Mouse (Mus musculus) intestine, embryonic 14.5 days (tissue): ENCODE results near the gene Lins1. TPM values are rescaled to one million over a fixed set of nuclear protein-coding genes. Genes with fewer than 3 reads are reported as not detected.
A peak's percentile ranks its signal among the peaks of the same experiment; 100 is the strongest.

Source experiments
- ATAC-seq: fragments of 200-750 bp; cut with Nextera tagmentation; replicated peaks from 2 replicates; pipeline ENCODE4 v1.8.0; 2017; ENCODE audit warnings: low read depth, moderate number of reproducible peaks, moderate TSS enrichment, moderate library complexity; ENCODE audit not compliant: low FRiP score, low TSS enrichment
- DNase-seq: peaks from one replicate; pipeline ENCODE4 v3.0.0-alpha.2; 2018; ENCODE audit warnings: low spot score
- H3K27ac ChIP-seq: fragments of 300-500 bp; sonication (generic); 2 replicates; pipeline ENCODE4 v1.5.1; 2014; ENCODE audit warnings: low read depth, mild to moderate bottlenecking, control low read depth
- H3K27me3 ChIP-seq: fragments of 300-500 bp; sonication (generic); replicated peaks from 2 replicates; pipeline ENCODE4 v1.6.1; 2014; ENCODE audit warnings: low read length, control low read depth; ENCODE audit not compliant: control insufficient read depth, insufficient read depth
- H3K36me3 ChIP-seq: fragments of 300-500 bp; sonication (generic); 2 replicates; pipeline ENCODE4 v1.6.1; 2014; ENCODE audit warnings: low read length, control low read depth; ENCODE audit not compliant: control insufficient read depth, insufficient read depth
- H3K4me1 ChIP-seq: fragments of 300-500 bp; sonication (generic); replicated peaks from 2 replicates; pipeline ENCODE4 v1.6.1; 2014; ENCODE audit warnings: low read length, control low read depth, mixed read lengths; ENCODE audit not compliant: control insufficient read depth, insufficient read depth
- H3K4me2 ChIP-seq: fragments of 300-500 bp; sonication (generic); 2 replicates; pipeline ENCODE4 v1.6.1; 2014; ENCODE audit warnings: low read length
- H3K4me3 ChIP-seq: fragments of 300-500 bp; sonication (generic); 2 replicates; pipeline ENCODE4 v1.5.1; 2014; ENCODE audit warnings: low read depth, low read length, control low read depth, mixed read lengths
- H3K9ac ChIP-seq: fragments of 300-500 bp; sonication (generic); 2 replicates; pipeline ENCODE4 v1.6.1; 2014; ENCODE audit warnings: mild to moderate bottlenecking, low read length
- H3K9me3 ChIP-seq: fragments of 300-500 bp; sonication (generic); 2 replicates; pipeline ENCODE4 v1.6.1; 2016; ENCODE audit warnings: low read length, control low read depth; ENCODE audit not compliant: control insufficient read depth
- WGBS: fragments of 180-500 bp; shearing (Covaris S2); extraction: QIAGEN DNeasy Blood & Tissue Kit; methylation state at CpG from one replicate; pipeline ENCODE4 v1.1.7; 2014; 5-methylcytosine and 5-hydroxymethylcytosine counted together
- polyA plus RNA-seq: library from polyadenylated mRNA; unstranded; fragments of >200 nt; fragmentation: Nextera tagmentation; extraction: Ambion mirVana; gene quantifications from 2 replicates; pipeline ENCODE4 v1.2.1, GENCODE M21; 2014

Lins1 gene
- polyA plus RNA-seq, 1 experiment from 2014 or later, result 19.3 TPM

DNA sequence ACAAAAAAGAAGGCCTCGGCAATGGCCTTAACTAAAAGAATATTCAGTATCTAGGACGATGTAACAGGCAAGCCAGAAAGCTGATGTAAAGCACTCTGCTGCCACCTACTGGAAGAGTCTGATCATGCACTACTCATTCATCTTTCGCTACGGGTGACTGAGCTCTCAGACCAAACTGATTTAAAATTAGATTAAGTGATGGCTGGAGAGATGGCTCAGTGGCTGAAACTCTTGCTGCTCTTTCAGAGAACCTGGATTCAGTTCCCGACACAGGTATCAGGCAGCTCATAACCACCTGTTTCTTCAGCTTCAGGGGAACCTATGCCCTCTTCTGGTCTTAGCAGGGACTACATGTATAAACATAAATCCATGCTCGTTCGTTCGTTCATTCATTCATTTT lies 28.1 kb upstream of the Lins1 start:
- H3K9ac ChIP-seq, result no peak overlapping the region
- no peaks in the 10 kb centered on the region for H3K4me1 ChIP-seq
- H3K4me3 ChIP-seq, result no peak overlapping the region
- ATAC-seq (0 out of 2 replicates have a peak, but pooled peaks have one; percentile 54), DNase-seq (peak; percentile 93)
- H3K4me2 ChIP-seq, result no peak overlapping the region
- no peaks in the 10 kb centered on the region for H3K27me3 ChIP-seq
- H3K9me3 ChIP-seq, result no peaks in the 10 kb centered on the region
- H3K27ac ChIP-seq, result no peak overlapping the region
- peaks cover 33% of the 10 kb centered on the region for H3K36me3 ChIP-seq
- 16% methylated on average over 8 of the region's 8 CpGs for WGBS

DNA sequence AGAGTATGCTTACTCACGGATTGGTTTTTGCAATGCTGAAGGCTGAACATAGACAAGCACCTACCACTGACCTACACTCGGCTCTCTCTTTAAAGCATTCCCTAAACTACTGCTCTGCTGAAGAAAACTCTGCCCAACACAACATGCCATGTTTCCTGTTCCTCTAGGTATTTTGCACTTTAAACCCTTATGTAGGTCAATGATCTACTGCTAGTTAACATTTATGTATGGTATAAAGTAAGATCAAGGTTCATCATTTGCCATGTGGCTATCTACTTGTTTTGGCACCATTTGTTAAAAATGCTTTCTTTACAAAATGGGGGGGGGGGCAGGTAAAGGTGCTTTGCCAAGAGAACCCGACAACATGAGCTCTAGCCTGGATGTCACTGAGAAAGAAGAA lies 26.1 kb upstream of the Lins1 start:
- no peaks in the 10 kb centered on the region for H3K27me3 ChIP-seq
- H3K4me1 ChIP-seq, result no peaks in the 10 kb centered on the region
- no peak for DNase-seq
- no peak overlapping the region for H3K27ac ChIP-seq
- no peak for ATAC-seq
- no peak overlapping the region for H3K9ac ChIP-seq
- WGBS, result 85% methylated on average over 3 of the region's 3 CpGs
- H3K4me3 ChIP-seq, result no peak overlapping the region
- H3K4me2 ChIP-seq, result no peak overlapping the region
- H3K9me3 ChIP-seq, result peaks cover 2% of the 10 kb centered on the region; the same call in 1 of the 2 replicates
- peaks cover 22% of the 10 kb centered on the region for H3K36me3 ChIP-seq

DNA sequence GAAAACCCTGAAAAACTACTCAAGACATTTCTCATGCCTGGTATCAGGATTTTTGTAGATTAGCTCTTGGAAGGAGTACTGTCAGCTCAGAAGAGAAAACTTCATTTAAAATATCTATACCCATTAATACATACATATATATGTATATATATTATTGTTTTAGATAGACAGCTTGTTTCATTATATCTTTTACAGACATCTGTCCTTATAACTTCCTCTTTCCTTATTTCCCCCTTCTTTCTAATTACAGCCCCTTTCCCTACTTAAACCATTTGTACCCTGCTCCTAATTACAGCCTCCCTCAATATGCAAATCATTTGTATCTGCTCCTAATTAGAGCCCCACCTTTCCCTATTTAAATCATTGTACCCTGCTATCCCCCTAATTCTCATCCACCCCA lies 22.6 kb upstream of the Lins1 start:
- no peaks in the 10 kb centered on the region for H3K27me3 ChIP-seq
- no peak overlapping the region for H3K9ac ChIP-seq
- no peaks in the 10 kb centered on the region for H3K4me1 ChIP-seq
- peaks cover 8% of the 10 kb centered on the region; the same call in 1 of the 2 replicates for H3K9me3 ChIP-seq
- DNase-seq (no peak), ATAC-seq (no peak)
- H3K36me3 ChIP-seq, result peaks cover 25% of the 10 kb centered on the region
- H3K27ac ChIP-seq, result no peak overlapping the region
- no peak overlapping the region for H3K4me2 ChIP-seq
- H3K4me3 ChIP-seq, result no peak overlapping the region

DNA sequence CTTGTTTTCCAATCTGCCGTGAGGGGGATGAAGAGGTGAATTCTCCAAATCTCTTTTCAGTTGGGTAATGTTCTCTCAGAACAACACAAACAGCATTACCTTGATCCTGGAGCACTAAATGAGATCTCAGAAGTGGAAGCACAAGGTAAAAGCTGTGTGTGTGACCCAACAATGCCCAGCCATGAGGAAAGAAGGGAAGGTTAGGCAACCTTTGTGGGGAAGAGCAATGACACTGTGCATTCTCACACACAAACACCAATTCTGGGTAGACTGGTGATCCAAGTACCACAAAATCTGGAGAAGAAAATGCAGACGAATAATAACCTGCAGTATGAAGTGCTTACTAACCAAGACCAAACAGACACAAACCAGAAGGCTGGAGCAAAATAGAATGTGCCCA lies 13.9 kb upstream of the Lins1 start:
- H3K9ac ChIP-seq, result no peak overlapping the region
- no peaks in the 10 kb centered on the region for H3K4me1 ChIP-seq
- no peaks in the 10 kb centered on the region for H3K9me3 ChIP-seq
- DNase-seq (no peak), ATAC-seq (no peak)
- H3K4me2 ChIP-seq, result no peak overlapping the region
- WGBS, result 94% methylated on average over 2 of the region's 2 CpGs
- no peak overlapping the region for H3K4me3 ChIP-seq
- no peaks in the 10 kb centered on the region for H3K27me3 ChIP-seq
- peaks cover 94% of the 10 kb centered on the region for H3K36me3 ChIP-seq
- H3K27ac ChIP-seq, result no peak overlapping the region

DNA sequence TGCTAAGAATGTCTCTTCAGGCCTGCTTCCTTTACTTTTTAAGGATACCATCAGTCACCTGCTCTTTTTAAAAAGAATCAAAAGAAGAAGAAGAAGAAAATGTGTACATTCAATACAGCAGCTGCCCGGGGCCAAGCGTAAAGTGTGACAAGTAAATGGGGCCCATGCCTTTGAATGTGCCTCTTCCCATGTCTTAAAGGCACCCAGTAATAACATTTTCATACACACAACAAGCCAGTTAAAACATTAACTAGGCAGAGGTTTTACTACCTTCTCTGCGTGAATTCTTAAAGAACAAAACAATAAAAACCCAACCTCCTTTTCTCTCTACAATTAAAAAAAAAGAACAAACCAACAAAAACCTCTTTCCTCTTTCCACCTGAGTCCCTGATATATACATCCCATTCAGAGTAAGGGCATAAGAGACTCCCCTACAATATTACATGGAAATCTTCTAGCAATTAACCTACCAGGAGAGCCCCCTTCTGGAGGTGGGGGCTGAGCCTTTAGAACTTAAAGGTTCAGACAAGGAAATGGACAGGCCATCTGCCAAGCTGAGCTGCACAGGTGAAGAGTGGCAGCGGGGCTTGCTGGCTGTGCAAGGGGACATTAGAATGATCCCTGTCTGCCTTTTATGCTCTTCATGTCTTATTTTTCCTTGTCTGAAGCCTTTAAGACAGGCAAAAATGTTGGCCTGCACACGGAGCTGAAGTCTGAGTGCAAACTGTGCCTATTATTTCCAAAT lies 7.4 kb upstream of the Lins1 start:
- 86% methylated on average over 5 of the region's 5 CpGs for WGBS
- Histone ChIP-seq H3K9me3 (no peaks in the 10 kb centered on the region), H3K4me3 (no peak overlapping the region), H3K4me1 (no peaks in the 10 kb centered on the region), H3K27ac (no peak overlapping the region), H3K4me2 (no peak overlapping the region), H3K27me3 (no peaks in the 10 kb centered on the region), H3K36me3 (peaks cover 55% of the 10 kb centered on the region), H3K9ac (no peak overlapping the region)
- no peak for DNase-seq
- ATAC-seq, result no peak

DNA sequence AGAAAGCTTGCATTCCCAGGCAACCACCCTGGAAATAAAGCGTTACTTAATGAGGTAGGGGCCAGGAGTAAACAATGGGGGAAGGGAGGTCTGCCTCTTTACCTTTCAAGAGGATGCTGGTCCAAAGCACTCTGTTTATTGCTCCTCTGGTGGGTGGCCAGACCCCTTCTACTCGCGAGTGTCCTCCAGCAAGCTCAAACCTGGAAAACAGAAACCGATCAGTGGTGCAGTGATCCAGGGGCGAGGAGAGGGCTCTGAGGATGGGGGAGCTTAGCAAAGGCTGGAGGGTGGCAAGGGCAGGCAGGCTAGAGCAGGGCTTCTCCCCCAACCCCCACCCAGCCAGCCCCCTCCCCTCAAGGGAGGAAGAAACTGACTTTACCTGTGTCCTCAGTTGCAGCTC lies 968 bp upstream of the Lins1 start:
- Histone ChIP-seq H3K4me2 (peak overlapping the region; percentile 97), H3K27me3 (no peaks in the 10 kb centered on the region), H3K4me3 (peak overlapping the region; percentile 79), H3K36me3 (peaks cover 17% of the 10 kb centered on the region), H3K4me1 (peaks cover 10% of the 10 kb centered on the region), H3K9ac (peak overlapping the region; percentile 66), H3K9me3 (no peaks in the 10 kb centered on the region), H3K27ac (peak overlapping the region; percentile 38)
- WGBS, result 0% methylated on average over 5 of the region's 5 CpGs
- ATAC-seq, result no peak
- peak; percentile 55 for DNase-seq

DNA sequence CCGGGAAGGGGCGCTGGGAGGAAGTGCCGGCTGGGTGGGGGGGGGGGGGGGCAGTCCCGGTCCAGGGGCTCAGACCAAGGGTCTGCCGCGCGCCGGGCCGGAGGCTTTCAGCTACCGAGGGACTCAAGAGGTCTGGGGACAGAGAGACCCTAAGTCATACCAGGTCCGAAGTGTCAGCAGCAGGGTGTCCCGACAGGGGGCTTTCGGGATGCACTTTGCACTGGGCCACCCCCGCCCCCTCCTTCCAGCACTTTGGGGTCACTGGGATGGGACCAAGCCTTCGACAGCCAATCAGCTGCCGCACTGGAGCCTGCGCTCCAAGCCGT lies 432 bp upstream of the Lins1 start, which contains the start of gene Asb7:
Asb7 (minus strand) TSS at position 303 of the 326 bp plus-strand sequence.
- DNase-seq (no peak), ATAC-seq (peak; percentile 95)
- Histone ChIP-seq H3K27me3 (no peaks in the 10 kb centered on the region), H3K36me3 (peaks cover 18% of the 10 kb centered on the region), H3K9me3 (no peaks in the 10 kb centered on the region), H3K4me2 (peak within 1 kb of the TSS; percentile 97), H3K27ac (peak within 1 kb of the TSS; percentile 82), H3K9ac (peak within 1 kb of the TSS; percentile 75), H3K4me3 (peak within 1 kb of the TSS; percentile 79), H3K4me1 (peaks cover 10% of the 10 kb centered on the region)
- 0% methylated on average over 18 of the region's 18 CpGs for WGBS

DNA sequence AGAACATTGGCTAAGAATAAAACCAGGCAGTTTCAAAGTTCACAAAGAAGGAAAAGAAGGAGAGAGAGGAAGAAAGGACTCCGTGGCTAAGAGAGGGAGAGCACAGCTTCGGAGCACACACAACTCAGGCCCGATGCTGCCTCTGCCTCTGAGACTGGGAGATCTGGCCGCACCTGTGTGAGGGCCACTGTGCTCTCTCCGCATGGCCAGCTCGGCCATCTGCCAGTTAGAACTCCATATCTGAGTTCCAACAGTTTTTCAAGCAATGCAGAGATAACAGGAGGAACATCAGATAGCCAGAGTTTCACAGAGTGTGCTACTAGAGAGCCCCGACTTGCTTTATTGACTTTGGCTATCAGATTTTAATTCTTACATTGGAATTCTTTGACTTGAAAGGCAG lies 4.8 kb downstream of the Lins1 start:
- ATAC-seq (no peak), DNase-seq (no peak)
- Histone ChIP-seq H3K4me2 (no peak overlapping the region), H3K9ac (no peak overlapping the region), H3K9me3 (no peaks in the 10 kb centered on the region), H3K36me3 (0 out of 2 replicates have a peak, but pooled peaks cover 24% of the 10 kb centered on the region), H3K4me1 (peaks cover 4% of the 10 kb centered on the region), H3K4me3 (no peak overlapping the region), H3K27ac (no peak overlapping the region), H3K27me3 (no peaks in the 10 kb centered on the region)
- WGBS, result 69% methylated on average over 7 of the region's 7 CpGs

DNA sequence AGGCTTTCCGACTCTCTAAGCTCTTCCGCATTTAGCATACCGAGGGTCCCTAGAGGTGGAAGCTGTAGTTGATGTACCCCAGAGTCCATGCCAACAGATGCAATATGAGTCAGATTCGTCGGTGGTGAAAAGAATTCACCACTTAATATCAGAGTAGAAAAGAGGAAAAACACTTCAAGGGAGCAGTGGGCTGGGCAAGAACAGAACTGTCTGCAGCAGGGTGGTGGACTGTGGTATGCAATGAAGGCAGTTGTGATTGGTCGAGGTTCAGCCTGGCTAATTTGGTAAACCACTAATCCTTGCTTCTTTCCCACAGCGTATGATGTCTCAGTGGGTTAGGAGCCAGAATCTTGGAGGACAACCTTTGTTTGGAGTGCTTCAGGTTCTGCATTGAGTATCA lies 13.0 kb downstream of the Lins1 start:
- no peak overlapping the region for H3K9ac ChIP-seq
- H3K36me3 ChIP-seq, result peaks cover 24% of the 10 kb centered on the region; the same call in 1 of the 2 replicates
- DNase-seq (no peak), ATAC-seq (no peak)
- WGBS, result 87% methylated on average over 7 of the region's 7 CpGs
- H3K4me3 ChIP-seq, result no peak overlapping the region
- no peaks in the 10 kb centered on the region for H3K27me3 ChIP-seq
- H3K27ac ChIP-seq, result no peak overlapping the region
- H3K4me1 ChIP-seq, result no peaks in the 10 kb centered on the region
- no peaks in the 10 kb centered on the region for H3K9me3 ChIP-seq
- no peak overlapping the region for H3K4me2 ChIP-seq
